Mouse (Mus musculus): ENCODE measurements around the gene Vps25.
A peak's percentile ranks its signal among the peaks of the same experiment; 100 is the strongest.

The Vps25 gene

GRCm38 (mm10) chr11:101276319-101277070, 23.0 kb downstream of the Vps25 start:
- no peak for DNase-seq (ENCODE audit: low spot score)

- DNase-seq (ENCODE audit: low spot score): peak; percentile 62
These were observed 24.1 kb downstream of the Vps25 start for GRCm38 (mm10) chr11:101277381-101278222.

GRCm38 (mm10) chr11:101278223-101279192, 25.0 kb downstream of the Vps25 start, which contains the start of the genes Cntd1 and Coa3:
Gene Cntd1, plus strand, starts transcription at chr11:101279012.
Gene Coa3, minus strand, starts transcription at chr11:101279114.
- DNase-seq (ENCODE audit: low spot score): peak; percentile 92

DNA sequence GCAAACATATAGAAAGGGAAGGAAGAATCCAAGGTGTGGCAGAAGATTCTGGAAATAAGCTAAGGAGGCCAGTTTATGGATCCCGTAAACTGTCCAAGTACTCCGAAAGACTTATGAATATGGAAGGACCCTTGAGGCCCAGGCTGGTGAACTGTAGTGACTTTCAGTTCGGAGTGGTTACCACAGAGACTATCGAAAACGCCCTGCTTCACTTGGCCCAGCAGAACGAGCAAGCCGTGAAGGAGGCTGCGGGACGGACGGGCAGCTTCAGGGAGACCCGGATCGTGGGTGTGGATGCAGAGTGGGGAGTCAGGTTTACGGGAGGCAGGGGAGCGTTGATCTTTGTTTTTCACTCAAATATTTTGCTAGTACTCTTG, 25.7 kb downstream of the Vps25 start:
- no peak for DNase-seq (ENCODE audit: low spot score)

DNA sequence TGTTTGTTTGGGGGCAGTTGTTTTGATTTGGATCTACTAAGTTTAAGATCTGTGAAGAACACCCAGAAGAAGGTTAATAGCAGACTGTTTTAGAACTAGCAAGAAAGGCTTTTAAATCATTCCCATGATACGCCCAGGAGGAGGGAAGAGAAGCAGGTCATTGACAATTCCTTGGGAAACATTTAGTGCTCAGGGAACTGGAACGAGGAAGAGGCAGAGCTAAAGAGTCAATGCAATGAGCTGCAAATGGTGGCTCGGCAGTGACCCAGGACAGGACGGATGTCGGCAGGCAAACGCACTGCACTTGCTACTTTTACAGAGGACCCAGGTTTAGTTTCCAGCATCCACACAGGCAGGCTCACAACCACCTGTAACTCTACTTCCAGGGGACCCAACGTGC, 27.3 kb downstream of the Vps25 start:
- no peak for DNase-seq (ENCODE audit: low spot score)

GRCm38 (mm10) chr11:101282896-101283295, 29.4 kb downstream of the Vps25 start:
- DNase-seq (ENCODE audit: low spot score): no peak

- no peak for DNase-seq (ENCODE audit: low spot score)
These were observed 30.3 kb downstream of the Vps25 start for GRCm38 (mm10) chr11:101283805-101284204.

DNA sequence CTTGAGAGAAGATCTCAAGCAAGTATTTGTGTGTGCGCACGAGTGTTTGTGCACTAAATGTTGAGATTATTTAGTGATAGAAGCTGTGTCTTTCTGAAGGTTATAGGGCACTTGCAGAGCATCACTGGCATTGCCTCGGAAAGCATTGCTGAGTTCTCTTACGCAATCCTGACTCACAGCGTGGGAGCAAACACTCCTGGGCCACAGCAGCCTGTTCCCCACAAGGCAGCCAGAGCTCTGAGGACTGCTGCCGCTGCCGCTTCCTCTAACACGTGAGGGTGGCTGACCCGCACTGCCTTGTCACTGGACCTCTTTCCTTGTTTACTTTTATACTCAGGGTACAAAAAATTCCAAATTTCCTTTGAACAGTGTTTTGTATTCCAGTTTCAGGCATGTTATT, 33.8 kb downstream of the Vps25 start:
- DNase-seq (ENCODE audit: low spot score): peak; percentile 71

- no peak for DNase-seq (ENCODE audit: low spot score)
These were observed 37.7 kb downstream of the Vps25 start for GRCm38 (mm10) chr11:101291231-101291630.

DNA sequence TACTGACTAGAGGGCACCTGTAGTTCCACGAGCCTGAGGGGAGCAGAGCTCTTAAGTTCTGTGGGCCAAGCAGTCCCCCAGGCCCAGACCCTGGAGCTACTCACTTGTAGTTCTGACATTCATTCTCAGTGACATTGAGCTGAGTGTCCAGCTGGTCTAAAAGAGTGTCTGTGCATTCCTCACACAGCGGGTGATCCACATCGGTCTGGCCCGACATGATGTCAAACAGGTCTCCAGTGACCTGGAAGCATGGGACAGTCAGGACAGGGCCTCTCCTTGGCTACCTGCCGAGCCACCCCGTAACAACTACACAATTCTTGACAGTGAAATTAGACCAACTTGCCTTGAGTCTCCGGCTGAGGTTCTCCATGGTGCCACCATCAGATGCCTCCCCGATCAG, 41.7 kb downstream of the Vps25 start:
- DNase-seq (ENCODE audit: low spot score): no peak

DNA sequence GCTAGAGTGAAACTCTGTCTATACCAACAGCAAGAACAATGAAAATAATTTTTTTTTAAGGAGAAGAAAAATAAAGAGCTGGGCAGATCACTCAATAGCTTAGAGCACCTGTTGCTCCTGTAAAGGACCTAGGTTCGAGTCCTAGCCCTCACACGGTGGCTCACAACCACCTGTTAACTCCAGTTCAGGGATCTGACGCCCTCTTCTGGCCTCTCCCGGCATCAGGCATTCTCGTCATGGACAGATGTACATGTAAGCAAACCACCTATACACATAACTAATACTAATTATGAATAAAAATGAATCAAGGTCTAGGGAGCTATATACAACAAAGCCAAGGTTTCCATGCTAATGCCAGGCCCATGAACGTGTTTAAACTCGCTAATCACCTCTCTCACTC, 47.4 kb downstream of the Vps25 start:
- no peak for DNase-seq (ENCODE audit: low spot score)

DNA sequence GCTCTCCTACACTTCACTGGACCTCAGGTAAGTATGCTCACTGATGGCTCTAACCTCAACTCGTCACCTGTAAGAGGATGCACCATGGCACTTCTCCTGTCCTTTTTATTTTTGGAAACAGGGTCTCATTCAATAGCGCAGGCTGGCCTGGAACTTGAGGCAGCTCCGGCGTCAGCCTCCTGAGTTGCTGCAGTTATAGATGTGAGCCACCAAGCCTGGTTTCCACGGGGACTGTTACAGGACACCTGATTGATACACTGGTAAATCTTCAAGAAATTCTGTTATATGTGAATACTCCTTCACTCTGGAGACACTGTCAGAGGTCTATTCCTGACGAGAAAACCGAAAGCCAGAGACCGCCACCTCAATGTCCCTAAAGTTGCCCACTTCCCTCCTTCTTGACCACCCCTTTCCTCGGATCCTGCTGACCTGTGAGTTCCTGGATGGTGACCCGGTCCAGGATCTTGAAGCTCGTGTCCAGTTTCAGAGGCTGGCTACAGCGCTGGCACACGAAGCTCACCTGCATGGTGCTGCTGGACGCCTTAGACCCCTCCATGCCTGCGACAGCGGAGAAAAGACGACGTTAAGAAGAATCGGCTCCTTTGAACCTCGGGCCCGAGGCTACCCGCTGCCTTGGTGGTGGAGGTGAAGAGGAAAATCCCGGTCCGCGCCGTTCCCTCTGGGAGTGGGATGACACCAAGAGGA, 47.9 kb downstream of the Vps25 start:
- DNase-seq (ENCODE audit: low spot score): no peak

DNA sequence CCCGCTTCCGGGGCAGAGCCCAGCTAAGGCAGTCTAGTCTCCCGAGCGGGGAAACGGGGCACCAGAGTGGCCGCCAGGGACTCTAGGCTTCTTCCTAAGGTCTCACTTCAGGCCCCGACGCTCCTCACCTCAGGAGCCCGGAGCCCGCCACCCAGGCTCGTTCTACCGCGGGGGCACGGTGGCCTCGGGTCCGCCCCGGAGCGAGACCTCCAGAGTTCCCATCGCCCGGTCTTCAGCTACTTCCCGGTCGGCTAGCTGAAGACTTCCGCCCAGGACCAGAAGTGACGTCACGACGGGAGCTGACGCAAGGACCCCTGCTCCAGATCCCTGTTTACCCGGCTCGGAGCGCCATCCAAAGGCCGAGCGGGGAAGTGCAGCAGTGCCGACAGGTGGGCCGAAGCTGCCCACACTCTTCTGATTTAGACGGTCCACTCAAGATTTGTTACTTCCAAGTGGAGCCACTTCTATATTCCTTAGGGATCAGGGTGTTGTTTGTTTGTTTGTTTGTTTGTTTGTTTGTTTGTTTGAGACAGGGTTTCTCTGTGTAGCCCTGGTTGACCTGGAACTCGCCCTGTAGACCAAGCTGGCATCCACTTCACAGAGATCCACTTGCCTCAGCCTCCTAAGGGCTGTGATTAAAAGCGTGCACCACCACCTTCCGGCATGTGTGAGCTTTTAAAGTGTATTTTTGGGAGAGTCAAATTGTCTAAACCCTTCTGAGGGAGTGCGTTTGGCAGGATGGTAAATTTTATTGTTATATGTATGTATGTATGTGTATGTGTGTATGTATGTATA, 48.7 kb downstream of the Vps25 start, which contains the start of gene Becn1:
Gene Becn1, minus strand, starts transcription at position 283 of the 795 bp plus-strand sequence.
- DNase-seq (ENCODE audit: low spot score): peak; percentile 97

GRCm38 (mm10) chr11:101307744-101308143, 54.2 kb downstream of the Vps25 start:
- DNase-seq (ENCODE audit: low spot score): no peak
